Mouse (Mus musculus) layer of hippocampus, adult 9-10 months (tissue): ENCODE results near the gene Pi4k2b.
A peak's percentile ranks its signal among the peaks of the same experiment; 100 is the strongest.

Experiments used
- DNase-seq: peaks from one replicate; pipeline ENCODE4 v3.0.0; 2022; ENCODE audit warnings: low spot score

Pi4k2b gene

DNA sequence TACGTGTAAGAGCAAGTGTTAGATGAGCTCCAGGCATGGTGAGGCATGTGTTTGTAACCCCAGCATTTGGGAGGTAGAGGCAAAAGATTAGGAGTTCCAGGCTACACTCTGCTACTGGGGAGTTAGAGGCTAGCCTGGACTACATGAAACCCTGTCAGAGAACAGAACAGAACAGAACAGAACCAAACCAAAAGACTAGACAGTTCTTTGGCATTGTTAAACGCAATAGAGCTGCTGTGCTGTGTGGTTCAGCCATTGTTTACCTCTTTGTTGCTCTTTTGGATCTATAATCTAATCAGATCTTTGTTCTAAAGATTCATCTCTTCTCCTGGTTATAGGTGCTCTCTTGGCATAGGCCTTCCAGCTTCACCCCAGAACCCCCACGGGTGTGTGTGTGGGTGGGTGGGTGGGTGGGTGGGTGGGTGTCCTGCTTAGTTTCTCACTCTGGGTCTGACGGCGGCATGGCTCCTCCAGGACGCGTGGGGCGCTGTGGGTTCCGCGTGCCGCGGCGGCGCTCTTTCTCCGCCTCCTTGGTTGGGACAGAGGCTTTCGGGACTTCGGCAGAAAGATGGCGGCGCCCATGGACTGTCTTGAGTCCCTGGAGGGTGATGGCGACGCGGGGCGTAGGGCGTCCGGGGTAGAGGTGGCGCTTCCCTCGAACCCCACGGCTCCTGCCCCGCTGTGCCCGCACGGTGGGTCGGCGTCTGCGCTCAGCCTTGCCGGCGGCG is 41.3 kb downstream of the Pi4k2b start:
- DNase-seq: peak; percentile 64

- DNase-seq: no peak
Measured at GRCm38 (mm10) chr5:52783251-52783620, 41.9 kb downstream of the Pi4k2b start.

DNA sequence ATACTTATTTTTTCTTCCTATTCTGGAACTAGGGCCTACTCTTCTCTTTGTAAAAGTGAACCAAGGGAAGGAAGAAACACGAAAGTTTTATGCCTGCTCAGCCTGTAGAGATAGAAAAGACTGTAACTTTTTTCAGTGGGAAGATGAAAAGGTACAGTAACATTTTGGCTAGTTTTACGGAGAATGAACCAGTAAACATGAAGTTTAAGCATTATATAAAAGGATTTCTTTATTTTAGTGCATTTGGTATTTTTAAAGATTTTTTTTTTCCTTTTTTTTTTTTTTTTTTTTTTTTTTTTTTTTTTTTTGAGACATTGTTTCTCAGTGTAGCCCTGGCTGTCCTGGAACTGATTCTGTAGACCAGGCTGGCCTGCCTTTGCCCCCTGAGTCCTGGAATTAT is 42.6 kb downstream of the Pi4k2b start:
- no peak for DNase-seq

DNA sequence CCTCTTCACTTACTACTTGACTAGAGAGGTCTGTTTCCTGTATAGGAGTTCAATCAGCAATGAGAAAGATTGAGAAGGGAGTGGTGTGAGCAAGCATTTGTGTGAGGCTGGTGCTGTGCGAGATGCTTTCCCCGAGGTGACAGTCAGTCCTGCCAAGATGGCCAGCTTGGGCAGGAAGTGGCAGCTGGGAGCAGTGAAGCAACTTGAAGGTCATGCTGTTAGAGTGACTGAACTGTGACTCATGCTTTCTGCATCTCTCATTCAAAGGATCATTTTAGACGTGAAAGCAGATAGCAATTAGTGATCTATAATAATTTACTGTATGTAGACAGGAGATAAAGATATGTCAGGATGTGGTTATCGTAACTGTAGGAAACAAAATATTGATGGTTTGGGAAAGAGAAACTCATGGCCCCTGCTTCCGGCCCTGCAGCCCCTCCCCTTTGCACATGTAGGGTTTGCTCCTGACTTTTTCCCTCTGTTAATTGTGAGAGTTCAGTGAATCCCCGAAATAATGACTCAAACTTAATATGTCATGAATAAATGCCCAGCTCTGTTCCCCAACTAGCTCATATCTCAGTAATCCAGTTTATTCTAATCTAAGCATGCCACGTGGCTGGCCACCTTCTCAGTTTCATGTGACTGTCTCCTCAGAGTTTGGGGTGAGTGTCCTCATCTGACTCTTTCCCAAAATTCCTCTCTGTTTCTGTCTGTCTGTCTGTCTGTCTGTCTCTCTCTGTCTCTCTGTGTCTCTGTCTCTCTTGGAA is 45.4 kb downstream of the Pi4k2b start:
- DNase-seq: no peak

DNA sequence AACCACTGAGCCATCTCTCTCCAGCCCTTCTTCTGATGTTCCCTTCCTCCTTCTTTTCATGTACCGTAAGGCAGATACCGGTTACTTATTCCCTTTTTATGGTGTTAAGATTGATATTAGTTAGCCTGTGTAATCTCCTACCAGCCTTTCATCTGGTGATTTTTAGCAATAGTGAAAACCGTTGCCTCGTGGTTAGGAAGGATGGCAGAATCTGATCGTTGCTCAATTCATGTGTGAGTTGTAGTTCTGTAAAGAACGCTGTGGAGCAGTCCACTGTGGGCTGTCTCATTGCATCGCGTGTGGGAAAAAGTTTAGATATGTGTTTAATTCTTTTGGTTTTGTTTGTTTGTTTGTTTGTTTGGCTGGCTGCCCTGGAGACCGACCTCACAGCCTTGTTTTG is 51.9 kb downstream of the Pi4k2b start:
- no peak for DNase-seq

DNA sequence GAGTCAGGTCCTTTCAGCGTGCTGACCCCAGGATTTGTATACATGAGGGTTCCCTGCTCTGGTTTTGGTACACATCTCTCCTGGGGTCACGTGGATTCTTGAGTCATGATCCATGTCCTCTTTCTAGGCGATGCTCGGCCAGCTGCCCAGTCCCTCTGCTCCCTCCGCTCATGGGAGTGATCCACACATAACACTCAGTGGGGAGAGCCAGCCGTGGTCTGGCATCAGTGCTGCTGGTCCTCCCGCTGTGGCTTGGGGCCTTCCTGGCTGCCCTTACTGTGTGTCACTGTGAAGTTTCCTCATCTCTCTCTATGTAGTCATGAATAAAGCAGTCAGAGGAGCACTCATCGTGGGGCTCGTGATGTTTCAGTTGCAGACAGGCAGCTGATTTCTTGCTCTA is 52.7 kb downstream of the Pi4k2b start:
- no peak for DNase-seq

GRCm38 (mm10) chr5:52799274-52799985 is 58.1 kb downstream of the Pi4k2b start:
- no peak for DNase-seq

GRCm38 (mm10) chr5:52805801-52806200 is 64.4 kb downstream of the Pi4k2b start:
- DNase-seq: no peak

DNA sequence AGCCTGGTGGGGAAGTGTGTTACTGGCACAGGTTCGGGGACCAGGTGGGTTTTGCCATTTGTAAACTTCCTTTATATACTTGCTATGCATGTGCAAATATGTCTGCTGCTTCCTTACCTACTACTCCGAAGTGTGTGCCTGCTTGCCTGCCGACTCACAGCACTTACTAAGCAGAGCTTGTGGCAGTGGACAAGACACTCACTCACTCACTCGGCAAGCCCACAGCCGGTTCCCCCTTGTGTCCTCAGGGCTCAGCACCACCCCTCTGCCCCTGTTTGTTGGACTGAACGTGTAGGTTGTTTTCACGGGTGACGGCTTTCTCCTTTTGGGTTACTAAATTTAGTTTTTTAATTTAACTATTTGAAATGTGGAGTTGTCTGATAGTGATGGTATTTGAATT is 65.0 kb downstream of the Pi4k2b start:
- DNase-seq: no peak

DNA sequence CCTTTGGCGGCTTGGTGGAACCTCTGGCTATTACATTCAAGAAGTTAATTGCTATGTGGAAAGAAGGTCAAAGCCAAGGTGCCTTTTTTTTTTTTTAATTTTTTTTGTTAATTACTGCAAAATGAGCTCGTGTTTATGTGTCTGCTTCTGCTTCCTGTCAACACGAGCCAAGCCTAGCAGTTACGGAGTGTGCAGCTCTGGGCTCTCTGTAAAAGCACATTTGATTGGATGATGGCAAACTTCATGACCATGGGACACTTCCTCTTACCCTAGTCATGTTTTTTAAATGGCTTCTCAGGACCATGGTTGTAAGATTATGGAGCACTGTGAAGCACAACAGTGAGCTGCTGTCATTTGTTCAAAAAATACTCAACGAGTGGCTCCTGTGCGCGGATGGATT is 65.7 kb downstream of the Pi4k2b start:
- DNase-seq: no peak

GRCm38 (mm10) chr5:52810446-52810845 is 69.1 kb downstream of the Pi4k2b start:
- no peak for DNase-seq

DNA sequence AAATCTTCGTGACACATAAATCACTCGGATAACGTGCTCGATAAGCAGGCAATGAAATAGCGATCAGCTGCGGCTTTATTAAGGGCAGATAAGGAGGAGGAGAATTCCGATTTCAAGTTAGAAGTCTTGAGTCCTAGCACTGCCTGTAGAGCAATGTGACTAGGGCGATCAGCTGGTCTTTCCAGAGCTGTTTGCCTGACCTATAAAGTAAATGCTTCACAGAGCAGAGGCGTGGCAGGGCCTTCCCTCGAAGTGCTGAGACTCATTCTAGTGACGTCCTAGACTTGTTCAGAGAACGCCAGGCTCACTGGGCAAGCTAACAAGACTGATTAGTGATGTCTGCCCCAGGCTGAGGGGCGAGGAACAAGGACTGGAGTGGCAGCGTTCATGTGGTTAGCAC is 69.7 kb downstream of the Pi4k2b start:
- DNase-seq: no peak

GRCm38 (mm10) chr5:52812456-52812855 is 71.1 kb downstream of the Pi4k2b start:
- DNase-seq: no peak

- no peak for DNase-seq
Measured at GRCm38 (mm10) chr5:52813312-52813711, 71.9 kb downstream of the Pi4k2b start.

DNA sequence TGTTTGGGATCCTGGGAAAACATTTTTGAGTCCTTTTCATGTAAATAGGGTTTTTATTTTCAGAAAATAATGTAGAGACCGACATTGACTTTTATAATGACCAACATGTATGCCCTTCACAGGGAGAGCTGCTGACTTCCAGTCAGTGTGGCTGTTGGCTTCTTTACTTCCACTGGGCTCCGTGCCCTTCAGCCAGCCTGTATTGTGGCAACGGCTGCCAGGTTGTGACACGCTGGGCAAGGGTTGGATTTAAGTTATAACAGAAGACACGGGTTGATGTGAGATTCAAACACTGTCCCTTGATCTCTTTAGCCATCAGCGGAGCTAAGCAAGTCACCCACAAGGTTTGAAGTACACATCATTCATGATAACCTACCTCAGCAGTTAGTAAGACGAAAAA is 77.3 kb downstream of the Pi4k2b start:
- DNase-seq: no peak
